Mouse (Mus musculus): ENCODE results near the gene Trim17.

- TF ChIP-seq POLR2A (IDR thresholded peaks at IDR 0.05; ENCODE audit: extremely low read depth, insufficient read depth, low read length) = no peak
- 0 out of 2 replicates have a peak, but pooled peaks have one; percentile 1 for TF ChIP-seq CTCF (IDR thresholded peaks at IDR 0.05; ENCODE audit: extremely low read depth, insufficient read depth, low read length)
Measured at GRCm38 (mm10) chr11:58931576-58931975, 22.9 kb upstream of the Trim17 start.
